Mouse (Mus musculus): ENCODE data around the gene Sfn.

DNA sequence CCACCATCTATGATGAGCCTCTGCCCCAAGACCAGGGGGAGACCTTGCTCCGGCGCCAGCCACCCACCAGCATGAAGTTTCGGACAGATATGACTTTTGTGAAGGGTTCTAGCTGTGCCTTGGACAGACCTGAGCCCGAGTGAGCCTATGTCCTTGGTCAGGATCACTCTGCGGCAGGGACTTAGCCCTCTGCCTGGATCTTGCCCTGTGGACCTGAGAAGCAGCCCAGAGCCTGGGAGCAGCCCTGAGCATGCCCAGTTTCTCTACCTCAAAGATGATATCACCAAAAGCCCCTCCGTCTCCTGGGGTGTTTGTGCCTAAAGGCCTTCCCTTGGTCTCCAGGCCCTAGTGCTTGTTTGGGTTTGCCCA is 18.3 kb downstream of the Sfn start:
- no peak for TF ChIP-seq CTCF (IDR thresholded peaks at IDR 0.05; ENCODE audit: low read depth)
- no peak for TF ChIP-seq EP300 (IDR thresholded peaks at IDR 0.05; ENCODE audit: low read depth)

All from liver, postnatal 0 days (tissue).